Mouse (Mus musculus): Measurements from ENCODE around the gene Fut8. TPM values are rescaled to one million over a fixed set of nuclear protein-coding genes. Genes with fewer than 3 reads are reported as not detected.

Gene Fut8
- polyA plus RNA-seq, 1 experiment = 44.8 TPM

DNA sequence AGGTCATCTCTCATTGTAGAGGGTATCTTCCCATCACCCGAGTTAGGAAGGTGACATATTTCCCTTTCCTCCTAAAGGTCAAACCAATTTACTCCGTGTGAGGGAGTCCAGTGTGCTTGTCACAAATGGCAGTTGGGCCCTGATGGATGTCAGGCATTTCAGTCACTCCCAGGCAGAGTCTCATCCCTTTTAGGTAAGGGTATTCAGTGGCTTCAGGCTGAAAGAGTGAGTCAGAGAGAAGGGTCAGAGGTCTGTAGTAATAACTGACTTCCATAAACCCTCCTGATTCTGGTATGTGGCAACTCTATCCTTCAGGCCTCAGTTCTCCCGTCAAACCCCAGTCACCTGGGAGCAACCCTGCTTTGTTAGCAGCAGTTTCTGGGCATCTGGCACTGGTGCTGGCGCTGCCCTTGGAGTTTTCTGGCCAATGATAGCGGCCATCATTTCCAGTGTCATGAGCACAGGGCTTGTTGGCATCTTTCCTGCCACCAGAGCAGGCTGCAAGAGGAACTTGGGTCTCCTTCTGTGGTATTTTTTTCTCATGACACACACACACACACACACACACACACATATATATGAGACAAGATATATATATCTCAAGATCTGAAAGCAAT lies 262.6 kb downstream of the Fut8 start:
- no peak for TF ChIP-seq GATA1 (IDR thresholded peaks at IDR 0.05; ENCODE audit: low read length)

DNA sequence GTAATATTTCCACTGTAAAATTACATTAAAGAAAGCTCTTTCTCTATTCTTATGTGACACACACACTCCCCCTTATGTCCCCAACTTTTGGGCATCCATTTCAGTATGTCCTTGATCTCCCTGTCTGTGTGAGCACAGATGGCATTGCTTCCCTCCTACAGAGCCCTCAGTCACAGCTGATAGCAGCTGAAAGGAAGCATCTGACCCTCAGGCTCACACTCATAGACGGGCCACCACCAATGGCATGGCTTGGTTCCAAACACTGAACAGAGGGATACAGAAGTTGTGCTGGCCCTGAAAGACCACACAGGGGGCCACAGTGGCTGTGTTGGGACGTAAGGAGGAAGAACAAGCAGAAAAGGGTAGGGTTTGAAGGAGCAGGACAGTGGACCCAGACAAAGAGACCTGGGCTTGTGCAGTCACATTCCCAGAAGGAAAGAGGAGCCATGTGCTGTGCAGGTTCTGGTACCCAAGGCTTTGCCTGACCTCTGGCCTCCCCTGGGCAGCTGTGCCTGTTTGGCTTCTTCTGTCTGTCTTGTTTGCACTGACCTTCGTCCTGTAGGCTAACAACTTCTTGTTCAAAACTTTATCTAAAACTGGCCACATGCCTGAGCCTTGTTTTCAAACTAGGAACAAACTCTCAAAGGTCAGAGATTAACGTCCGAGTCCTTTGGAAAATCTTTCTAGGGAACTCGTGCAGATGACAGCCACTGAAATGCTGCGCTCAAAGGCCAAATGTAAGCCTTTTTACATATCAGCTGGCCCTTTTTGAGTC lies 263.7 kb downstream of the Fut8 start:
- no peak for TF ChIP-seq GATA1 (IDR thresholded peaks at IDR 0.05; ENCODE audit: low read length)

DNA sequence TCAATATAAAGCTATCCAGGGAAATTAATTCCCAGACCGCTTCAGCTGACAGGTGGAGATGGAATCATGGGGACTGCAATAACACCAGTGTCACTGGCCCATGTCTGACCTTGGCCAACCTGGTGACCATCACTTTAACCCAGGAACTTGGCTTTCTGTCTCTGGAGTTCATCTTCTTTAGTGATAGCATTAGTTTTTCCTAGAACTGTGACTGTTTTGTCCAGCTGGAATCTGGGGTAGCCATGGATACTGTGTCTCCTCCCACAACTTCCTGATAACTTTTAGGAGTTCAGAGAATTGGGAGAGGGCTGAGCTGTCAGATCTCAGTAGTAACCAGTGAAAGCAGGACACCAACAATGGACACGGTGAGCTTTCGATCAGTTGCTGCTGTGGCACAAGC lies 264.3 kb downstream of the Fut8 start:
- no peak for TF ChIP-seq GATA1 (IDR thresholded peaks at IDR 0.05; ENCODE audit: low read length)

DNA sequence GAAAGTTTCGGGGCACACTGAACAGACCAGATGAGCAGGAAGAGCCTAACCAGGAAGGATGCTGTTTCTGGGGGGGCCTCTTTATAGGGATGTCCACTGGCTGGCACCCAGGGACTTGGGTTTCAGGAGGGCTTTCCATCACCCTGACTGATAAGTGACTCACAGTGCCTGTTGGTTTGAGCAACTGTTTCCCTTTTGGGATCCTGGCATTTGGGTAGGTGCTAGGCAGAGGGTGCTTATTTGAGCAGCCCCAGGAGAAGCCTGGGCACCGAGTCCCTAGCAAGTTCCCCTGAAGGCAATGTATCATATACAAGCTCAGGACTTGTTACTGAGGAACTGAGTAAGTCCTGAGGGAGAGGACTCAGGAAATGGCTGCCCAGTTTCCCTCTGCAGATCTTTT lies 267.5 kb downstream of the Fut8 start:
- no peak for TF ChIP-seq GATA1 (IDR thresholded peaks at IDR 0.05; ENCODE audit: low read length)

- no peak for TF ChIP-seq GATA1 (IDR thresholded peaks at IDR 0.05; ENCODE audit: low read length)
Observed at GRCm38 (mm10) chr12:77507770-77508169, 269.8 kb downstream of the Fut8 start.

GRCm38 (mm10) chr12:77510758-77511157 lies 272.8 kb downstream of the Fut8 start:
- no peak for TF ChIP-seq GATA1 (IDR thresholded peaks at IDR 0.05; ENCODE audit: low read length)

DNA sequence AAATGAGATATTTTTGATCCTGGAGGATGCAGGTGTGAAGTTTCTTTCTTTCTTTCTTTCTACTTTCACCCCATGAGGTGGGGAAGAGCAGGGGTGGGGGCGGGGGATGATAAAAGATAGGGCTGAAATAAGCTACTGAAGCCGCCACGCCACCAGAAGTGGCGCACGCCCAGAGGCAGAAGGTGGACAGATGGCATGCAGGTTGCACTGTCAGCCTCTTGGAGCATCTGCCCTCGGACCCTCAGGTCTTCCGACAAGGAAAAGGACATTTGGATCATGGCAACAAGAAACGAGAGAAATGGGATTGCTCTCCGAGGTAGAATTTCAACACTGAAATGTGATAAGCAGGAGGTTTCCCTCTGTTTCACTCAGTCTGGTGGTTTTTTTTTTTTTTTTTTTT lies 273.3 kb downstream of the Fut8 start:
- no peak for TF ChIP-seq GATA1 (IDR thresholded peaks at IDR 0.05; ENCODE audit: low read length)

DNA sequence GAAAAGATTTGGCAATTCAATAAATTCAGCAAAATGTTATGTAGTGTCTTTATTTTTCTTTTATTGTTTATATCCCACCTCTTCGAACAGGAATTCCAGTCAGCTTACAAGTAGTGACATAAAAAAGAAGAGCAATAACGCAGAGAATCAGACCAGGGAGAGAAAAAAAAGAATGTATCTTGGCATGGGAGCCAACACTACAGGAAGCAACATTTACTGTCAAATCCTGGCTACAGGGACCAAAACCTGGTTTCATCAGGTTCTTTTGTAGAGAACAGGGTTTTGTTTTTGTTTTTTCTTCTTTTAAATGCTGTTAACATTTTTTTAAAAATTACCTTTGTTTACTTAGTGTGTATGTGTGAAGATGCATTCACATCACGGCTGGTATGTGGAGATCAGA lies 273.7 kb downstream of the Fut8 start:
- no peak for TF ChIP-seq GATA1 (IDR thresholded peaks at IDR 0.05; ENCODE audit: low read length)

GRCm38 (mm10) chr12:77516805-77517204 lies 278.9 kb downstream of the Fut8 start:
- TF ChIP-seq GATA1 (IDR thresholded peaks at IDR 0.05; ENCODE audit: low read length) = no peak

GRCm38 (mm10) chr12:77517691-77518090 lies 279.8 kb downstream of the Fut8 start:
- TF ChIP-seq GATA1 (IDR thresholded peaks at IDR 0.05; ENCODE audit: low read length) = no peak

- no peak for TF ChIP-seq GATA1 (IDR thresholded peaks at IDR 0.05; ENCODE audit: low read length)
Observed at GRCm38 (mm10) chr12:77519534-77520102, 281.7 kb downstream of the Fut8 start.

Measured in G1E-ER4 (cell line).